Mouse (Mus musculus) midbrain, embryonic 14.5 days (tissue): ENCODE data around the gene Steap2. TPM values are rescaled to one million over a fixed set of nuclear protein-coding genes. Genes with fewer than 3 reads are reported as not detected.

Experiments used
- ATAC-seq: fragments of 200-750 bp; cut with Nextera tagmentation; 2 replicates; pipeline ENCODE4 v1.8.0; 2017; ENCODE audit warnings: moderate number of reproducible peaks, moderate library complexity; ENCODE audit not compliant: low FRiP score, low TSS enrichment
- DNase-seq: peaks from one replicate; pipeline ENCODE4 v3.0.0-alpha.2; 2015
- H3K27ac ChIP-seq: fragments of 300-500 bp; sonication (generic); replicated peaks from 2 replicates; pipeline ENCODE4 v1.5.1; 2014; ENCODE audit warnings: mild to moderate bottlenecking, low read depth, low read length, moderate library complexity
- H3K27me3 ChIP-seq: fragments of 300-500 bp; sonication (generic); 2 replicates; pipeline ENCODE4 v1.6.1; 2014; ENCODE audit warnings: low read length, control low read depth, mixed read lengths; ENCODE audit not compliant: control insufficient read depth, insufficient read depth
- H3K36me3 ChIP-seq: fragments of 300-500 bp; sonication (generic); 2 replicates; pipeline ENCODE4 v1.6.1; 2014; ENCODE audit warnings: low read length, control low read depth; ENCODE audit not compliant: control insufficient read depth, insufficient read depth
- H3K4me1 ChIP-seq: fragments of 300-500 bp; sonication (generic); 2 replicates; pipeline ENCODE4 v1.6.1; 2014; ENCODE audit warnings: mild to moderate bottlenecking, antibody characterized with exemption, low read length, control low read depth; ENCODE audit not compliant: control insufficient read depth, insufficient read depth
- H3K4me2 ChIP-seq: fragments of 300-500 bp; sonication (generic); 2 replicates; pipeline ENCODE4 v1.6.1; 2014; ENCODE audit warnings: mild to moderate bottlenecking, low read length, moderate library complexity
- H3K4me3 ChIP-seq: fragments of 300-500 bp; sonication (generic); replicated peaks from 2 replicates; pipeline ENCODE4 v1.5.1; 2014; ENCODE audit warnings: low read depth, low read length
- H3K9ac ChIP-seq: fragments of 300-500 bp; sonication (generic); replicated peaks from 2 replicates; pipeline ENCODE4 v1.6.1; 2014; ENCODE audit warnings: mild to moderate bottlenecking, low read length, moderate library complexity
- H3K9me3 ChIP-seq: fragments of 300-500 bp; sonication (generic); 2 replicates; pipeline ENCODE4 v1.6.1; 2016; ENCODE audit warnings: low read length, control low read depth, mixed read lengths; ENCODE audit not compliant: control insufficient read depth
- WGBS: fragments of 180-500 bp; shearing (Covaris S2); extraction: QIAGEN DNeasy Blood & Tissue Kit; methylation state at CpG from one replicate; pipeline ENCODE4 v1.1.7; 2014; 5-methylcytosine and 5-hydroxymethylcytosine counted together
- polyA plus RNA-seq: library from polyadenylated mRNA; unstranded; fragments of >200 nt; fragmentation: Nextera tagmentation; extraction: Ambion mirVana; gene quantifications from 2 replicates; pipeline ENCODE4 v1.2.1, GENCODE M21; 2014

Steap2 gene
- polyA plus RNA-seq, 1 experiment from 2014 or later = 6.2 TPM

DNA sequence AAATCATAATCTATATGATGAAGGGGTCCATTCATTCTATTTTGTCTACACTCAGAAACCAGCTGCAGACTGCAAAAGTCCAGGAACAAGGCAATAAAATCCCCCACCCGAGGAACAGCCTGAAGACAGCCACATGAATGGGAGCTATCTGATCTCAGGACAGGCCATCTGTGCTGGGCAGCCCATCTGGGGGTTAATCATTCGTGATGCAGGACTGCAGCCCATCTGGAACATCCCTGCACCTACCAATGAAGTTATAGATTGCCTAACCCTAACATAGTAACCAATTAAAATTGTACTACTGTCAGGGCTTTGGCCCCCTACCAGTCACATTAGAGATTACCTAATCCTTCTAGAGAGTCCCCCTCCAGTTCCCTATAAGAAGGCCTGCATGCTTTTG lies 10.6 kb upstream of the Steap2 start:
- no peak for ATAC-seq

DNA sequence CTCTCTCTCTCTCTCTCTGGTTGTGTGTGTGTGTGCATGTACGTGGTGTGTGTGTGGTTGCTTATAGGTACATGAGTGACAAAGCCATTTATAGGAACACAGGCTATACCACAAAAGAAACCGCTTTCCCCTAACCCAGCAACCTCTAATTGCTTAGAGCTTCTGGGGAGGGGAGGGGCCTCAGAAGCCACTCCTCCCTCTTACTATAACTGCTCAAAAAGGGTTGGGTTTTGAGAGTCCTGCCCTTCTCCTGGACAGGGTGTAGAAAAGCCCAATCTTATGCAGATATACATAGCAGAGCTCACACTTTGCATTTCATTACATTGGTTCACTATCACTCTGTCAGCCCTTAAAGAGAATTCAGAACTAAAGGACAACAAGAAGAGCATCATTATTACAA lies 6.0 kb upstream of the Steap2 start:
- Histone ChIP-seq H3K4me3 (no peak overlapping the region), H3K27me3 (no peaks in the 10 kb centered on the region), H3K27ac (no peak overlapping the region), H3K4me2 (no peak overlapping the region), H3K9me3 (no peaks in the 10 kb centered on the region), H3K4me1 (no peaks in the 10 kb centered on the region), H3K36me3 (no peaks in the 10 kb centered on the region), H3K9ac (no peak overlapping the region)
- WGBS = 85% methylated on average over 2 of the region's 2 CpGs
- DNase-seq = no peak
- ATAC-seq = no peak

More for the DNA sequence above, 10.6 kb upstream of the Steap2 start:
- DNase-seq = no peak
- Histone ChIP-seq H3K4me3 (no peak overlapping the region), H3K27ac (no peak overlapping the region), H3K4me1 (no peaks in the 10 kb centered on the region), H3K9ac (no peak overlapping the region), H3K4me2 (no peak overlapping the region), H3K27me3 (no peaks in the 10 kb centered on the region), H3K36me3 (no peaks in the 10 kb centered on the region), H3K9me3 (no peaks in the 10 kb centered on the region)
- 45% methylated on average over 2 of the region's 2 CpGs for WGBS

DNA sequence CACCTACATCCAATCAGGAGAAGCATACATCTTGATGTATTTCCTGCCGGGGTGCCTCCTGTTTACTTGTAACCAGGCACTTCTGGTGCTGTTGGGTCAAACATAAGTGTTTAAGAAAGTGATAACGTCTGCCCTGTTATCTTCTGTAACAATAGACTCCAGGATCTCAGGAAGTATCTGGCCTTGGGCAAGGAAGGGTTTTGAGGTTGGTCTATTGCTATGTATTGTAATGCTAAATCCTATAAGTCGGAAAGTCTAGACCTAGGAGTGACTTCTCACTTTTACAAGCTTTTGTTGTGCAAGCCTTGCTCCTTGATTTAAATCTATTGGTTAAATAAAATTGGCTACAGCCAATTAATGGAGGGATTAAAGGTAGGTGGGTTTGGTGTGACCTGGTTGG lies 4.5 kb upstream of the Steap2 start:
- Histone ChIP-seq H3K9ac (no peak overlapping the region), H3K9me3 (no peaks in the 10 kb centered on the region), H3K4me1 (no peaks in the 10 kb centered on the region), H3K27ac (no peak overlapping the region), H3K36me3 (no peaks in the 10 kb centered on the region), H3K4me2 (no peak overlapping the region), H3K27me3 (no peaks in the 10 kb centered on the region), H3K4me3 (no peak overlapping the region)
- no peak for DNase-seq
- WGBS = 76% methylated on average over 3 of the region's 3 CpGs
- ATAC-seq = no peak

DNA sequence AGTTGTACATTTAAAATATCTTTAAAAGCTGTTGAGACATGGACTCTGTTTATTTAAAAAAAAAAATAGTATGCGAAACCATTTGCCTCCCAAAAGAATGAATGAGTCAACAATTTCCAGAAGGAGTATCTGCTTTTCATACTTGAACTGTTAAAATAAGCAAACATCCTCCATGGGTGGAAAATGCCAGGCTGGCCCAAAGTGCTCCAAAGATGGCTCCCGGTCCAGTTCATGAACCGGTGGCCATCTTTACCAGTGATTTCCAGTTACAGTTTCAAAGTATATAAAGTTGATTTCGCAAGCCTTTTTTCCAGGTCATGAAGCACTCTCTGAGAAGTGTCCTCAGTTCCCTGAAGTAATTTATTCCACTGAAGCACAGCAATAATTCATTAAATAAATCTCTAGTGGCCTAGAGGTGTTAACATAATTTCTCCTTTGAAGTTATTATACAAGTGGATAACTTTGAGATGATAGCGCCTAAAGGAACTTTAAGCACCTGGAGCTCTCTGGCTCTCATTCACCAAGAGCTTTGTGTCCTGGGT lies 1.1 kb upstream of the Steap2 start:
- Histone ChIP-seq H3K4me1 (peaks cover 4% of the 10 kb centered on the region; the same call in 1 of the 2 replicates), H3K36me3 (no peaks in the 10 kb centered on the region), H3K4me2 (no peak overlapping the region), H3K9me3 (no peaks in the 10 kb centered on the region), H3K27me3 (no peaks in the 10 kb centered on the region), H3K9ac (no peak overlapping the region), H3K4me3 (no peak overlapping the region), H3K27ac (no peak overlapping the region)
- WGBS = 95% methylated on average over 5 of the region's 5 CpGs
- no peak for ATAC-seq
- no peak for DNase-seq

DNA sequence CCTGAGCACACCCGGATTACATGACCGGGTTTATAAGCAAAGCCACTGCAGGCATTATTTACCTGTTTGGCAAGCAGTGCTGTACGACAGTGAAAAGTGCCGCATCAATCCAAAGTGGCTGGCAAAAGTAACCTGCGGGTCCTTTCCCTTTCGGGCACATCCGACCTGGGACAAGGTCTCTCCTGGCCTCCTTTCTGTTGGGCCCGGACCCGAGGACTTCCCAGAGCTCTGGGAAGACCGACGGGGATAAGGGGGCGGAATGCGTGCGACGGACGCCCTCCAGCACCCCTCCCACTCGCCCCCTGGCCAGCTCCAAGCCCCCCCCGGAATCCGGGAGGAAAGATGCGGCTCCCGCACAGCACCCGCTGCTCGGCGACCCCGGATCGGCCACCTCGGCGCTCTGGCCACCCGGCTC lies 830 bp downstream of the Steap2 start:
- peak overlapping the region; percentile 82 for H3K9ac ChIP-seq
- H3K4me2 ChIP-seq = peak overlapping the region; percentile 86
- peak overlapping the region; percentile 80 for H3K4me3 ChIP-seq
- H3K36me3 ChIP-seq = no peaks in the 10 kb centered on the region
- peak overlapping the region; percentile 49; the same call in 1 of the 2 replicates for H3K27ac ChIP-seq
- peak; percentile 53 for DNase-seq
- no peaks in the 10 kb centered on the region for H3K27me3 ChIP-seq
- ATAC-seq = no peak; the same call in 1 of the 2 replicates
- H3K9me3 ChIP-seq = no peaks in the 10 kb centered on the region
- WGBS = under 1% methylated on average over 26 of the region's 29 CpGs
- H3K4me1 ChIP-seq = peaks cover 4% of the 10 kb centered on the region; the same call in 1 of the 2 replicates

DNA sequence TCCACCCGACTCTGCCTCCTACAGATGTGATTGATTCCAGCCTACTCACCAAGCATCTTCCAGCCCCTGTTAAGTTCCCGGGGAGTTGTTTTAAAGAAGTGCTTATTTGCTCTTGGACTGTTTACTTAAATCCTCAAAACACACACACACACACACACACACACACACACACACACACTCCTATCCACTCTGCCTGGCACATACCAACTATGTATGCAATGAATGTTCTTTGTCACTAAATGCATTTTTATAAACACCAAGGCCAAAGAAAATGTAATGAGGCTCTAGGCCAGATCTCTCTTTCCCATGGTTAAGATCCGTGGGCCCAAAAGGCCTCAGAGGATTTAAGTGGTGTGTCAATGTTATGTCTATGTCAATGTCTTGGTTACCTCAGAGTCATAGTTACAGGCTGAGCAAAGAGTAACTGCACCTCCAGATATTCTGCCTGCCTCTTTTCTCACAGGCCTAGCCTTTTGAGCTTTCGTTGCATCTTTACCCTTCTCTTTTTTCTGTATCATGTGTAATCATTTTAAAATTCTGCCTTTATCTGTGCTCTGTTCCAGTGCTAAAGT lies 2.1 kb downstream of the Steap2 start:
- H3K27me3 ChIP-seq = no peaks in the 10 kb centered on the region
- WGBS = 64% methylated on average over 4 of the region's 4 CpGs
- DNase-seq = no peak

DNA sequence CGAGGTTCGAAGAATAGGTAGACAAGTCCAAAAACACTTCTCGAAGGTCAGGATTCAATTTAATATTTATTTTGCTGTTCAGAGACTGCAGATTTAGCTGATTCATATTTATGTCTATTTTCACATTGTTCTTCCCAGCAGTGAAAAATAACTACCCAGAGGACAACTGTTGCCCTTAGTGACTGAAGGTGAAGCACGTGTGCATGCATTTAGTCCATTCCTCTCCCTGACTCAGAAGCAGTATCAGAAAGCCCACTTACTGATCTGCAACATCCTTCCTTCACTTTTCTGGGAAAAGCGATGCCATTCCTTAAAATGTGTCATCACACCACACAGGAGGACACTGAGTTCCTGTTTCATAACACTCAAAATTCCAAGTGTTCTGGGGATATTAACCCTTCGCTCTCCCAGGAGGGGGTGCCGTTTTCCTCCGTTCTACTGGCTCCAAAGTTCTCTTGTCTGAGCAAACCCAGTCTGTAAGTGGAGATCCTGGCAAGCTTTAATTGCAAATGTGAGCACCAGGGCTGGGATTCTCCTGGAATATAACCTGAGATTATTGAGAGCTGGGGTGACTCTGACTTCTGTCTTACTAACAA lies 5.3 kb downstream of the Steap2 start:
- Histone ChIP-seq H3K9me3 (no peaks in the 10 kb centered on the region), H3K4me2 (no peak overlapping the region), H3K27me3 (no peaks in the 10 kb centered on the region), H3K9ac (no peak overlapping the region), H3K27ac (no peak overlapping the region), H3K36me3 (no peaks in the 10 kb centered on the region), H3K4me3 (no peak overlapping the region), H3K4me1 (peaks cover 4% of the 10 kb centered on the region; the same call in 1 of the 2 replicates)
- DNase-seq (no peak), ATAC-seq (no peak)
- 86% methylated on average over 8 of the region's 8 CpGs for WGBS

More for the DNA sequence above, 2.1 kb downstream of the Steap2 start:
- H3K4me2 ChIP-seq = no peak overlapping the region
- no peak overlapping the region for H3K9ac ChIP-seq
- H3K27ac ChIP-seq = no peak overlapping the region
- no peaks in the 10 kb centered on the region for H3K36me3 ChIP-seq
- peaks cover 4% of the 10 kb centered on the region; the same call in 1 of the 2 replicates for H3K4me1 ChIP-seq
- ATAC-seq = no peak
- no peaks in the 10 kb centered on the region for H3K9me3 ChIP-seq
- H3K4me3 ChIP-seq = no peak overlapping the region

DNA sequence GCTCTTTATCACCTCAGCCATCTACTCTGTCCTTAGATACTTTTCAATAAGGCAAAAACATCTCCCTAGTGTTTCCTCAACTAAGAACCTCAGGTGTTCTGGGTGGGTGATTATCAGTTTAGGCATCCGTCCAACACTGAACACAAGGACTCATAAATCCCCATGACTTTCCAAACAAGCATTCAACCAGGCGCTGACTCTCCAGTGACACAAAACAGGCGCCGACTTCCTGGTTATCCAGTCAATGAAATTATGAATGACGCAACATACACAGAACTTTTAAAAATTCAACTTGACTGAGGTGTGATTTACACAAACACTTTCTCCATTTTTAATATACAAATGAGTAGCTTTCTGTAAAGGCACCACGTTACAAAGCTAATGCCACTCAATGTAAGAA lies 6.2 kb downstream of the Steap2 start:
- no peak for DNase-seq
- WGBS = 92% methylated on average over 6 of the region's 6 CpGs

DNA sequence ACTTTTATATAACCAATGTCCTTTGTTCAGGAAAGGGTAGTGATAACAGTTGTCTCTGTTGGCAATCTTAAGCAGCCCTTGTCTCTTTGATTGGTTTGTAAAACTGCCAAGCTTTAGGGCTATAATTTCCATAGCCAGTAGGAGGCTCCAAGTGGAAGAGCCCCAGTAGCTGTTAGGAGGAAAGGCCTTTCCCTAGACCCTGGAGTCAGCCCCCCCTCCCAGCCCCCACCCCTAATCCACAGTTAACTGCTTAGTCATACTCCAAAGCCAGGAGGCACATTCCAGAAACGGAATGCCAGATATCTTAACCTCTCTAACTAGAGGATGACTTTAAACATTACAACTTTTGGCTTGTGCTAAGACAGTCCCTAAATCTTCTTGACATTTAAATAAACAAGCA lies 7.4 kb downstream of the Steap2 start:
- no peak overlapping the region for H3K4me3 ChIP-seq
- no peak overlapping the region for H3K4me2 ChIP-seq
- WGBS = 9% methylated on average over 1 of the region's 1 CpGs
- no peaks in the 10 kb centered on the region for H3K9me3 ChIP-seq
- H3K27me3 ChIP-seq = no peaks in the 10 kb centered on the region
- DNase-seq = no peak
- no peak overlapping the region for H3K27ac ChIP-seq
- H3K4me1 ChIP-seq = no peaks in the 10 kb centered on the region
- H3K36me3 ChIP-seq = no peaks in the 10 kb centered on the region
- no peak overlapping the region for H3K9ac ChIP-seq
- ATAC-seq = no peak

More for the DNA sequence above, 6.2 kb downstream of the Steap2 start:
- H3K4me2 ChIP-seq = no peak overlapping the region
- ATAC-seq = no peak
- H3K36me3 ChIP-seq = no peaks in the 10 kb centered on the region
- H3K9ac ChIP-seq = no peak overlapping the region
- H3K27ac ChIP-seq = no peak overlapping the region
- H3K4me3 ChIP-seq = no peak overlapping the region
- H3K9me3 ChIP-seq = no peaks in the 10 kb centered on the region
- H3K4me1 ChIP-seq = peaks cover 2% of the 10 kb centered on the region; the same call in 1 of the 2 replicates
- no peaks in the 10 kb centered on the region for H3K27me3 ChIP-seq
